In the genomic region with DNA sequence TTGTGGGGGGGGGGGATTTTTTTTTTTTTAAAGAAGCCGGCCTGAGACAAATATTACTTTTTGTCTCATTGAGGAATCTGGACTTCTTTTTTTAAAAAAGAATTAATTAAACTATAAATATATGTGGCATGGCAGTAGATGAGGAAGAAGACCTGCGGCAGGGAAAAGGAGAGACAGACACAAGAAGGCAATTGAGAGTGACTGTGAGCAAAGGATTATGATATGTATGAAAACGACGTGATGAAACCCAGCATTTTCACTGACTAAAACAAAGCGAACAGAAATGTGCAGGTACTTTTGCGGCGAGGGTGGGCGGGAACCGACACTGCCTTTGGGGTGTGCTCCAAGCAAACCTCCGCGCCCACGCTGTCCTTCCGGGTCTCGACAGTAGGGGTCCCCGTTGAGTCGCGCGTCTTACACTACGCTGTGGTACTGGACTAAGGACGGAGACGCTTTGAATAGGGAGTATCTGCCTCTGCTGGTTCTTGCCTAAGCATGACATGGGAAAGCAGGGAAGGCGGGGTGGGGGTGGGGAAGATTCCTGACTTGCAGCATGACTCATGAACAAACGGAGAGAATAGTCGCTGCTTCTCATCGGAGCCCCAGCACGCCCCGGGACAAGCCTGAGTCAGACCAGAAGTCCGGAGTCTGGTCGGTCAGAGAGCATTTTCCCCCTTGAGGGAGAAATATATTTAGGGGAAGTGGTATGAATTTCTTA, we compare ENCODE assay signal across 8 mouse cellular contexts. TPM values are rescaled to one million over a fixed set of nuclear protein-coding genes. Genes with fewer than 3 reads are reported as not detected.
DNase-seq lines count a peak whose midpoint lies in the region; ATAC-seq and TF ChIP-seq lines count a peak whose summit lies in the region.

No protein-coding gene starts in this region.

- peaks cover 0 to 6% of the 10 kb centered on the region in 2 experiments; a peak in 1 of 4 replicates for H3K4me1 ChIP-seq in ES-E14 (ENCODE audit: control insufficient read depth in 2 of 2, insufficient read depth in 2 of 2, low read length in 2 of 2, poor library complexity in 1 of 2)
- peaks cover 12% of the 10 kb centered on the region for H3K4me1 ChIP-seq in forebrain, postnatal 0 days (ENCODE audit: insufficient read depth)
- H3K4me1 ChIP-seq in lung, embryonic 15.5 days, result peaks cover 11% of the 10 kb centered on the region

- H3K27ac ChIP-seq in ES-E14 (ENCODE audit: insufficient read depth, low read depth, low read length, poor library complexity, severe bottlenecking), result no peak overlapping the region
- H3K27ac ChIP-seq in forebrain, postnatal 0 days (ENCODE audit: low read depth, low read length), result peak overlapping the region; percentile 59; the same call in 1 of the 2 replicates
- 0 out of 2 replicates have a peak overlapping the region, but pooled peaks have one; percentile 3 for H3K27ac ChIP-seq in lung, embryonic 15.5 days

- in situ Hi-C loops in ES-E14 (cut with MboI; ENCODE audit: low sequenced_read_pairs in 2 of 2, unreplicated experiment in 2 of 2), result no loop called here

- H3K36me3 ChIP-seq in ES-E14 (ENCODE audit: control insufficient read depth, insufficient read depth, low read length, poor library complexity, severe bottlenecking), result no peaks in the 10 kb centered on the region
- no peaks in the 10 kb centered on the region for H3K36me3 ChIP-seq in forebrain, postnatal 0 days (ENCODE audit: insufficient read depth)
- no peaks in the 10 kb centered on the region for H3K36me3 ChIP-seq in lung, embryonic 15.5 days

- 5% methylated on average over 29 of the region's 29 CpGs for WGBS in forebrain, postnatal 0 days
- WGBS in lung, embryonic 15.5 days, result 3% methylated on average over 29 of the region's 29 CpGs

- peak; percentile 98 for ATAC-seq in forebrain, postnatal 0 days
- ATAC-seq in lung, embryonic 15.5 days (ENCODE audit: borderline replicate concordance, extremely low read depth, low FRiP score, low TSS enrichment), result peak; percentile 95

- peak overlapping the region; percentile 31 to 38 for H3K4me3 ChIP-seq in ES-E14 (ENCODE audit: insufficient read depth in 1 of 2, low read depth in 1 of 2, low read length in 2 of 2, poor library complexity in 1 of 2, severe bottlenecking in 1 of 2)
- H3K4me3 ChIP-seq in forebrain, postnatal 0 days (ENCODE audit: low read depth, low read length), result peak overlapping the region; percentile 34
- H3K4me3 ChIP-seq in lung, embryonic 15.5 days, result peak overlapping the region; percentile 30

- peak overlapping the region; percentile 49; the same call in 1 of the 2 replicates for H3K9ac ChIP-seq in ES-E14 (ENCODE audit: insufficient read depth, low read depth, low read length, poor library complexity, severe bottlenecking)
- H3K9ac ChIP-seq in forebrain, postnatal 0 days, result peak overlapping the region; percentile 52
- H3K9ac ChIP-seq in lung, embryonic 15.5 days, result no peak overlapping the region

- peak overlapping the region; percentile 58 for H3K4me2 ChIP-seq in forebrain, postnatal 0 days (ENCODE audit: low read depth)
- H3K4me2 ChIP-seq in lung, embryonic 15.5 days, result peak overlapping the region; percentile 60

- no peaks in the 10 kb centered on the region for H3K9me3 ChIP-seq in ES-E14 (ENCODE audit: control insufficient read depth, insufficient read depth, low read depth, low read length)
- no peaks in the 10 kb centered on the region for H3K9me3 ChIP-seq in forebrain, postnatal 0 days (ENCODE audit: low read length)
- H3K9me3 ChIP-seq in lung, embryonic 15.5 days, result no peaks in the 10 kb centered on the region

- H3K27me3 ChIP-seq in forebrain, postnatal 0 days (ENCODE audit: insufficient read depth, low read length), result no peaks in the 10 kb centered on the region
- H3K27me3 ChIP-seq in lung, embryonic 15.5 days, result no peaks in the 10 kb centered on the region

- peak; percentile 93 for DNase-seq in ES-E14 (ENCODE audit: low read depth, low spot score)
- peak; percentile 87 to 91 for DNase-seq in cerebellum, adult 18-20 months
- peak; percentile 95 for DNase-seq in forebrain, postnatal 0 days
- DNase-seq in heart, postnatal 4 days, result peak; percentile 97
- DNase-seq in layer of hippocampus, adult 8-10 months (ENCODE audit: low spot score in 2 of 2), result peak; percentile 88 to 95
- DNase-seq in ovary, adult 18-20 months (ENCODE audit: low spot score), result peak; percentile 78
- peak; percentile 87 for DNase-seq in thymus, postnatal 0 days (ENCODE audit: low spot score)

- peak; percentile 98 for TF ChIP-seq CTCF in forebrain, postnatal 0 days (IDR thresholded peaks at IDR 0.05; ENCODE audit: low read depth)

TF ChIP-seq in ES-E14, 5 proteins besides CTCF, POLR2A, EP300 and RAD21:
- no peak for TF ChIP-seq ZNF384 (IDR thresholded peaks at IDR 0.05; ENCODE audit: low read depth, low read length)
- TF ChIP-seq MAFK (IDR thresholded peaks at IDR 0.05; ENCODE audit: insufficient read depth, low read depth, low read length), result peak; percentile 94
- peak; percentile 67; the same call in 1 of the 2 replicates for TF ChIP-seq ZC3H11A (IDR thresholded peaks at IDR 0.05; ENCODE audit: borderline replicate concordance, low read depth, low read length)
- TF ChIP-seq CHD2 (IDR thresholded peaks at IDR 0.05; ENCODE audit: low read depth, low read length), result peak; percentile 21; the same call in 1 of the 2 replicates

RNA-seq across cellular contexts. Expression of gene Ercc4, which starts 50.6 kb away (rescaled TPM):
- total RNA-seq in ES-E14 (2012; rRNA removed), result 18.2 and 21.4 TPM in 2 replicates
- 15.2 and 17.3 TPM in 2 replicates for total RNA-seq in forebrain, postnatal 0 days (2014; rRNA removed)
- 9.1 and 13.0 TPM in 2 replicates for polyA plus RNA-seq in forebrain, postnatal 0 days (2015; fragmentation: Nextera tagmentation; extraction: Ambion mirVana)
- 10 to 100 TPM; 10.9 to 12.3 TPM for total RNA-seq in heart, postnatal 4 days (2021)
- total RNA-seq in layer of hippocampus, adult 8-10 months (2022), result 10 to 100 TPM; 22.2 to 35.9 (median 24.4) TPM
- polyA plus RNA-seq in lung, embryonic 15.5 days (2015; fragmentation: Nextera tagmentation; extraction: Ambion mirVana), result 13.2 and 14.5 TPM in 2 replicates
- 10.9 and 15.0 TPM in 2 replicates for polyA plus RNA-seq in thymus, postnatal 0 days (2015; fragmentation: Nextera tagmentation; extraction: Ambion mirVana)
